Mouse (Mus musculus) testis, postnatal 10 days (tissue): ENCODE measurements around the gene Ets1.

ENCODE experiments used
- DNase-seq: peaks from one replicate; pipeline ENCODE4 v3.0.0; 2021; ENCODE audit warnings: low spot score

Gene Ets1

GRCm38 (mm10) chr9:32695492-32696190, 59.6 kb downstream of the Ets1 start:
- DNase-seq = peak; percentile 98

GRCm38 (mm10) chr9:32696259-32696658, 60.2 kb downstream of the Ets1 start:
- DNase-seq = no peak

- DNase-seq = peak; percentile 74
Measured at GRCm38 (mm10) chr9:32696717-32697116, 60.7 kb downstream of the Ets1 start.

GRCm38 (mm10) chr9:32697291-32698110, 61.5 kb downstream of the Ets1 start:
- no peak for DNase-seq

GRCm38 (mm10) chr9:32698766-32699165, 62.7 kb downstream of the Ets1 start:
- DNase-seq = no peak

- no peak for DNase-seq
Measured at GRCm38 (mm10) chr9:32699391-32699841, 63.4 kb downstream of the Ets1 start.

- no peak for DNase-seq
Measured at GRCm38 (mm10) chr9:32700091-32700905, 64.3 kb downstream of the Ets1 start.

GRCm38 (mm10) chr9:32701126-32701997, 65.3 kb downstream of the Ets1 start:
- DNase-seq = no peak

GRCm38 (mm10) chr9:32701998-32702305, 65.9 kb downstream of the Ets1 start:
- DNase-seq = no peak

GRCm38 (mm10) chr9:32702836-32703395, 66.9 kb downstream of the Ets1 start:
- no peak for DNase-seq

GRCm38 (mm10) chr9:32703976-32704745, 68.1 kb downstream of the Ets1 start:
- DNase-seq = no peak

GRCm38 (mm10) chr9:32705827-32706478, 69.9 kb downstream of the Ets1 start:
- no peak for DNase-seq

- no peak for DNase-seq
Measured at GRCm38 (mm10) chr9:32707436-32707835, 71.4 kb downstream of the Ets1 start.

GRCm38 (mm10) chr9:32708491-32708890, 72.5 kb downstream of the Ets1 start:
- DNase-seq = no peak

GRCm38 (mm10) chr9:32709359-32709758, 73.3 kb downstream of the Ets1 start:
- DNase-seq = no peak

GRCm38 (mm10) chr9:32709764-32710734, 74.0 kb downstream of the Ets1 start:
- no peak for DNase-seq

GRCm38 (mm10) chr9:32710987-32711652, 75.1 kb downstream of the Ets1 start:
- no peak for DNase-seq

- no peak for DNase-seq
Measured at GRCm38 (mm10) chr9:32711768-32712167, 75.7 kb downstream of the Ets1 start.
